ENCODE assay signal across 15 mouse cellular contexts in the genomic region with DNA sequence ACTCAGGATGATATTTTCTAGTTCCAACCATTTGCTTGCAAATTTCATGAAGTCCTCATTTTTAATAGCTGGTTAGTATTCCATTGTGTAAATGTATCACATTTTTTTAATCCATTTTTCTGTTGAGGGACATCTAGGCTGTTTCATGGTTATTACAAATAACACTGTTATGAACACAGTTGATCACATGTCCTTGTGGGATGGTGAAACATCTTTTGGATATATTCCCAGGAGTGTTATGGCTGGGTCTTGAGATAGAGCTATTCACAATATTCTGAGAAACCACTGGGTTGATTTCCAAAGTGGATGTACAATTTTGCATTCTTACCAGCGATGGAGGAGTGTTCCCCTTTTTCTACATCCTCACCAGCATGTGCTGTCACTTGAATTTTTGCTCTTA.
DNase-seq lines count a peak whose midpoint lies in the region.
"Had no signal": no experiment of that assay in that cellular context is flagged by ENCODE, and none has a peak within 500 bp of the region (broad histone marks: within the 10 kb centered on the region; RNA-seq: fewer than 3 reads in every experiment).

No protein-coding gene starts in this region.

- peak; percentile 28 for DNase-seq in adrenal gland, adult 2 months
- DNase-seq in adrenal gland, postnatal 4 days (ENCODE audit: low spot score in 2 of 2), result no peak
- peak; percentile 56 for DNase-seq in adipocyte (ENCODE audit: low spot score)
- DNase-seq in layer of hippocampus, postnatal 36 days, result no peak
- no peak for DNase-seq in layer of hippocampus, adult 11-12 months (ENCODE audit: low spot score)
- DNase-seq: adrenal gland, adult 8-10 months; adrenal gland, postnatal 14 days; adrenal gland, postnatal 36 days; cerebellum, adult 11 months; cerebellum, adult 18-20 months; cerebellum, adult 8-10 months; cerebellum, adult 9-11 months; cerebellum, postnatal 14 days; cerebellum, postnatal 36 days; embryo, embryonic 11 days had no signal

Comparison
In these comparisons a context has a peak if more than half of its experiments do, and no peak if none do; other contexts are left out.
1. DNase-seq: peak in adrenal gland, adult 2 months (single experiment) and adipocyte (single experiment); none in adrenal gland, postnatal 4 days (0 of 2), layer of hippocampus, postnatal 36 days (0 of 2) and layer of hippocampus, adult 11-12 months (single experiment).